Mouse (Mus musculus): ENCODE measurements around the gene S100a16.

- TF ChIP-seq TCF3 (IDR thresholded peaks at IDR 0.05; ENCODE audit: insufficient read length, low read depth): no peak
- TF ChIP-seq MYOG (IDR thresholded peaks at IDR 0.05; ENCODE audit: control insufficient read depth in 1 of 3, insufficient read depth in 1 of 3, insufficient read length in 2 of 3, low read depth in 2 of 3): no peak
- no peak for TF ChIP-seq MAX (IDR thresholded peaks at IDR 0.05; ENCODE audit: low read depth)
- TF ChIP-seq POLR2AphosphoS2 (IDR thresholded peaks at IDR 0.05; ENCODE audit: insufficient read length, low read depth): no peak
- no peak for TF ChIP-seq POLR2A (IDR thresholded peaks at IDR 0.05; ENCODE audit: insufficient read length, low read depth)
- no peak for TF ChIP-seq CEBPB (IDR thresholded peaks at IDR 0.05; ENCODE audit: insufficient read depth, poor library complexity, severe bottlenecking)
- no peak for TF ChIP-seq TCF12 (IDR thresholded peaks at IDR 0.05; ENCODE audit: insufficient read depth, poor library complexity, severe bottlenecking)
- no peak for TF ChIP-seq SRF (IDR thresholded peaks at IDR 0.05; ENCODE audit: control insufficient read depth, insufficient read length, low read depth)
These were observed 3.9 kb downstream of the S100a16 start for GRCm38 (mm10) chr3:90540904-90541303.

Data from myocyte (in vitro differentiated cells).